Mouse (Mus musculus) heart, embryonic 10.5 days (tissue): Measurements from ENCODE around the gene Gpi1. TPM values are rescaled to one million over a fixed set of nuclear protein-coding genes. Genes with fewer than 3 reads are reported as not detected.
"Not testable (repeated sequence)": the region's sequence is repeated elsewhere in the genome, so short reads cannot be mapped to it uniquely, and the experiment has no call there.

Experiments used
- DNase-seq: peaks from one replicate; pipeline ENCODE4 v3.0.0-alpha.2; 2017; ENCODE audit warnings: low spot score
- H3K27ac ChIP-seq: fragments of 300-500 bp; sonication (generic); 2 replicates; pipeline ENCODE4 v1.5.1; 2016; ENCODE audit warnings: mild to moderate bottlenecking
- H3K27me3 ChIP-seq: fragments of 300-500 bp; sonication (generic); 2 replicates; pipeline ENCODE4 v1.6.1; 2016; ENCODE audit warnings: mild to moderate bottlenecking; ENCODE audit not compliant: poor library complexity, insufficient read depth, severe bottlenecking
- H3K36me3 ChIP-seq: fragments of 300-500 bp; sonication (generic); 2 replicates; pipeline ENCODE4 v1.6.1; 2016; ENCODE audit warnings: mild to moderate bottlenecking, moderate library complexity
- H3K4me1 ChIP-seq: fragments of 300-500 bp; sonication (generic); 2 replicates; pipeline ENCODE4 v1.6.1; 2016; ENCODE audit warnings: mild to moderate bottlenecking
- H3K4me3 ChIP-seq: fragments of 300-500 bp; sonication (generic); 2 replicates; pipeline ENCODE4 v1.5.1; 2016; ENCODE audit warnings: mild to moderate bottlenecking, moderate library complexity
- H3K9me3 ChIP-seq: fragments of 300-500 bp; sonication (generic); 2 replicates; pipeline ENCODE4 v1.6.1; 2016; ENCODE audit warnings: mild to moderate bottlenecking, moderate library complexity
- WGBS: fragments of 180-500 bp; shearing (Covaris S2); methylation state at CpG from one replicate; pipeline ENCODE4 v1.1.7; 2016; 5-methylcytosine and 5-hydroxymethylcytosine counted together
- polyA plus RNA-seq: library from polyadenylated mRNA; unstranded; fragments of >200 nt; fragmentation: Nextera tagmentation; extraction: Ambion mirVana; gene quantifications from 2 replicates; pipeline ENCODE4 v1.2.1, GENCODE M21; 2016

Gpi1 gene
- polyA plus RNA-seq, 1 experiment from 2014 or later: 650 TPM

DNA sequence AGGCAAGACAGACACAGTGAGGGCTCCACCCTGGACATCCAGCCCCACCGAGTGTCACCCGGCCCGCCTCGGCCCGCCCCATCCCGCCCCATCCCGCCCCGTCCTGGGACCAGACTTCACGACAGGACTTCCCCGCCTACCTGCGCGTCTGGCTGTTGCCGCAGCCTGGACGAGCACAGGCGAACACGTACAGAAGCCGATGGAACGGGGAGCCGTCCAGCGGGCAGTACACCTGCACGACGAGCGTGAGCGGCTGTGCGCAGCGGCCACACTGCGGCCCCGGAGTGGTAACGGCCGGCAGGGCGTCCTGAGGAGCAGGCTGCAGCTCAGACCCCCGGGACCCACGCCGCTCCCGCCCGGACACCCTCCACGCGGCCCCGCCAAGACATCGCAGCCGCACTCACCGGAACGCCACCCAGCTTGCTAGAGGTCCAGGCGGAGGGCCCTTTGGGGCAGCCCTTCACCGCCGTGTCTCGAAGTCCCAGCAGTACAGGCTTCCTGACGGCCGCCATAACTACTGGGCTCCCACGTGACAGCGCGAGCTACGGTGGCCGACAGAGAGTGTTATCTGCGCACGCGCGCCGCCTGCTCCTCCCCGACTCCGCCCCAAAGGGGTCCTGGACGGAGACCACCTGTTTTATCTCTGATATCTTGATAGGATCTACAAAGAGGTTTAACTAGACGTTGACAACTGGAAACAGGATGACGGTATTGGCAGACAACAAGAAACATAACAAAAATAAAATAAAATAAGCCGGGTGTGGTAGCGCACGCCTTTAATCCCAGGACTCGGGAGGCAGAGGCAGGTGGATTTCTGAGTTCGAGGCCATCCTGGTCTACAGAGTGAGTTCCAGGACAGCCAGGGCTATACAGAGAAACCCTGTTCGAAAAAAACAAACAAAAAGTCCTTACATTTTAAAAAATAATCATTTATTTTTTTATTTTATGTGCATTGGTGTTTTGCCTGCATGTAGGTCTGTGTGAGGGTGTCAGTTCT, 33.7 kb downstream of the Gpi1 start, which contains the start of gene Pdcd2l:
Gene Pdcd2l, minus strand, starts transcription at position 530 of the 997 bp plus-strand sequence.
- H3K9me3 ChIP-seq: no peaks in the 10 kb centered on the region
- no peaks in the 10 kb centered on the region for H3K27me3 ChIP-seq
- peak within 1 kb of the TSS; percentile 89 for H3K4me3 ChIP-seq
- peak within 1 kb of the TSS; percentile 92 for H3K27ac ChIP-seq
- DNase-seq: peak; percentile 94
- H3K4me1 ChIP-seq: peaks cover 2% of the 10 kb centered on the region; the same call in 1 of the 2 replicates
- H3K36me3 ChIP-seq: peaks cover 37% of the 10 kb centered on the region
- WGBS: 3% methylated on average over 70 of the region's 70 CpGs

DNA sequence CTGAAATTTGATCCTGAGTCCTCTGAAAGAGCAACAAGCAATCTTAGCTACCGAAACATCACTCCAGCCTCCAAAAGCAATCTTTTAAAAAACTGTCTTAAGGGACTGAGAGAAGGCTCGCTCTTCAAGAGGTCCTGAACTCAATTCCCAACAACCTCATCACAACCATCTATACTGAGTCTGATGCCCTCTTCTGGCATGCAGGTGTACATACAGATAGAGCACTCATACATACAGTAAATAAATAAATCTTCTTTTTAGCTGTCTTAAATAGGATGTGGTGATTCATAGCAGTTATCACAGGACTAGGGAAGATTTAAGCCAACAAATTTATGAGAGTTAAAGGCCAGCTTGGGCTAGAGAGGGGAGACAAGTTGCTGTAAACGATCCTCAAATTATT, 34.5 kb downstream of the Gpi1 start:
- Histone ChIP-seq H3K27ac (0 out of 2 replicates have a peak overlapping the region, but pooled peaks have one; percentile 92), H3K36me3 (peaks cover 29% of the 10 kb centered on the region)
- 51% methylated on average over 3 of the region's 3 CpGs for whole genome bisulfite sequencing

DNA sequence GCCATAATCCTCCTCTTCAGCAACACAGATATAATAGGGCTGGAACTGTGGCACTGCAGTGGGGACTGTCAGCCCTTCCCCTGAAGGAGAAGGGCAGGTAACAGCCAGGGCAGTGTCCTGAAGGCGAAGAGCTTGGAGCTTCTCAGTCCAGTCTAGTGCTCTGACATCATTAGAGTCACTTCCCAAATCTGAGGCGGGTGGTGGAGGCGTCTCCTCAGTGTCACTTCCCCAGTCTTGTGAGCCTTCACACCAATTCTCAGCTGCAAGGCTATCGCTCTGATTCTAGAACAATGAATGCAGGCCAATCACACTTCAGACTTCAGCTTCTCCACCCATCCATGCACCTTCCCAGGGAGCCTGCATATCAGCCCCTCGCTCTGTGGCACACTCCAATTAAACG, 37.3 kb downstream of the Gpi1 start:
- Histone ChIP-seq H3K9me3 (no peaks in the 10 kb centered on the region), H3K36me3 (peaks cover 47% of the 10 kb centered on the region), H3K4me1 (peaks cover 2% of the 10 kb centered on the region; the same call in 1 of the 2 replicates), H3K4me3 (no peak overlapping the region), H3K27me3 (no peaks in the 10 kb centered on the region), H3K27ac (no peak overlapping the region)
- WGBS: 86% methylated on average over 6 of the region's 6 CpGs
- DNase-seq: no peak

More for the DNA sequence above, 34.5 kb downstream of the Gpi1 start:
- H3K27me3 ChIP-seq: no peaks in the 10 kb centered on the region
- no peak for DNase-seq
- peak overlapping the region; percentile 89 for H3K4me3 ChIP-seq
- H3K4me1 ChIP-seq: peaks cover 2% of the 10 kb centered on the region; the same call in 1 of the 2 replicates
- no peaks in the 10 kb centered on the region for H3K9me3 ChIP-seq

DNA sequence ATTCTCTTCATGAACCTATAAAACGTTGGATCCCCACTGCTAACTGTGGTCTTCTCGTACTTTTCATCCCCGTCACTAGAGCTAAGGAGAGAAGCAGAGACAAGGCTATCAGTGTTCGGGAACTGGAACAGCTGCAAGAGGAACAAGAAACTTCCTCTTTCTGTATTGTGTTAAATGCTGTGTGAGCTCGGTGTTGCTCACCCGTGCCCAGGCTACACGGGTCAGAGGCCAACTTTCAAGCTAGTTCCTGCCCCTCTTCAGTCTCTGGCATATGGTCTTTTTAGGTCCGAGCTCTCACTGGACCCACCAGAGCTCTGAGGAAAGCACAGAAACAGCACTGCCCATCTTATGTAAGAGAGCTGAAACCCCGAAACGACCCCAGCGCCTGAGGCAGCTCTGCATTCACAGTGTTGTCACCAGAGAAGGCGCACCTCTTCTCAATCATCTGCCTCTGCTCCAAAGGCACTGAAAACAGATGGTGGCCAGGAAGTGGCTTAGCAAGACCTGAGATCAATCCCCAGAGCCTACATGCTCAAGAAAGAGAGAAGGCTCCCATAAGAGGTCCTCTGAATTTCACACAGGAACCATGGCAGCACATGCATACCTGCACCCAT, 40.7 kb downstream of the Gpi1 start:
- no peak overlapping the region for H3K27ac ChIP-seq

DNA sequence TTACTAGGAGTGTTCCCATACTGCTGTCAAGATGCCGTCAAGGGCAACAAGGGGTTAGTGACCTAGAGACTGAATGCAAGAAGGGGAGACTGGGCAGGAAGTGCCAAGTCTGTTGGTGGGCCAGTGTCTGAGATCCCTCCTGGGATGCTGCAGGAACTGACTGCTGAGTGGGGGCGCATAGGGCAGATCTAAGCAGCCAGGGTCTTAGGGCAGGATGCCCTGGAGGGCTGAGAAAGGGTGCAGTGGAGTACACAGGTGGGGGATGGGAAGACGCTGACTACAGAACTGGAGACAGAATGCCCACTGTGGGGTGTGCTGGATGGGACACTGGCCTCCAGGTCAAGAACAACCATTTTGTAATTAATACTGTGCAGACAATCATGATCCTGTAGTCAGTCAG, 46.3 kb downstream of the Gpi1 start:
- peaks cover 56% of the 10 kb centered on the region for H3K36me3 ChIP-seq
- H3K27ac ChIP-seq: no peak overlapping the region
- H3K9me3 ChIP-seq: no peaks in the 10 kb centered on the region
- no peaks in the 10 kb centered on the region for H3K27me3 ChIP-seq
- no peak for DNase-seq
- no peak overlapping the region for H3K4me3 ChIP-seq
- WGBS: 80% methylated on average over 3 of the region's 3 CpGs
- H3K4me1 ChIP-seq: 0 out of 2 replicates have a peak, but pooled peaks cover 4% of the 10 kb centered on the region

More for the DNA sequence above, 40.7 kb downstream of the Gpi1 start:
- no peaks in the 10 kb centered on the region for H3K9me3 ChIP-seq
- H3K4me1 ChIP-seq: no peaks in the 10 kb centered on the region
- DNase-seq: no peak
- H3K27me3 ChIP-seq: no peaks in the 10 kb centered on the region
- H3K4me3 ChIP-seq: no peak overlapping the region
- H3K36me3 ChIP-seq: peaks cover 76% of the 10 kb centered on the region
- WGBS: 90% methylated on average over 12 of the region's 12 CpGs

DNA sequence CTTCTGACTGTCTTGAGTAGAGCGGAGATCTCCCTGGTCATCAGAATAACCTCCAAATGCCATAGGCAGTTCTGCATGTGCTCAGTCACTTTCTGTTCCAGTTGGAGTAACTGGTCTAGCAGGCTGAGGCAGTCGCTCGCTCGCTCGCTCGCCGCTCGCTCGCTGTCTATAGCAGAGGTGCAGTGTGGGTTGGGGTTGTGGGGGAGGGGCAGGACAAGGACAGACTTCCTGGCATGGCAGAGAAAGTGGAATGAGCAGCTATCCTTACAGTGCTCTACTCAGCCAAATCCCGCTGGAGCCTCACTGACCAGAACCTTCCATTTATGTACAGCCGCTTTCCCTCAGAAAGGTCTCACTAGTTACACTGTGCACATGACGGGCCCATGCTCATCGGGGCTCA, 46.8 kb downstream of the Gpi1 start:
- Histone ChIP-seq H3K4me1 (0 out of 2 replicates have a peak, but pooled peaks cover 4% of the 10 kb centered on the region), H3K9me3 (no peaks in the 10 kb centered on the region), H3K27me3 (no peaks in the 10 kb centered on the region), H3K4me3 (no peak overlapping the region), H3K36me3 (peaks cover 52% of the 10 kb centered on the region), H3K27ac (no peak overlapping the region)
- no peak for DNase-seq
- 85% methylated on average over 13 of the region's 13 CpGs for WGBS

DNA sequence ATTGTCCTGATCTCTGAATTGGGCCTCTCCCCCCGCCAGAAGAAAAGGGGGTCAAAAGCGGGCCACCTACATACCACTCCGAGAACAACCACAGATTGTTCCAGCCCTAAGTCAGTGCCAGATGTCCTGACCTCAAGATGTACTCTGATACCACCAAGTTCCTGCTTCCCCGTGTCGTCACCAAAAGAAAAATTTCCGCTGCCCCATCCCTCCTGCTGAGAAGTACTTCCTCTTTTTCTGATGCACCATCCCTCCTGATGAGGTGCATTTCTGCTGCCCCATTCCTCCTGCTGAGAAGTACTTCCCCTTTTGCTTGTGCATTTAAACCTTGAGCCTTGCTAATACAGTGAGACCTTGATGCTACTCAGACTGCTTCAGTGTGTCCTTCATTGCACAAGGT, 53.9 kb downstream of the Gpi1 start:
- WGBS: 84% methylated on average over 6 of the region's 6 CpGs

DNA sequence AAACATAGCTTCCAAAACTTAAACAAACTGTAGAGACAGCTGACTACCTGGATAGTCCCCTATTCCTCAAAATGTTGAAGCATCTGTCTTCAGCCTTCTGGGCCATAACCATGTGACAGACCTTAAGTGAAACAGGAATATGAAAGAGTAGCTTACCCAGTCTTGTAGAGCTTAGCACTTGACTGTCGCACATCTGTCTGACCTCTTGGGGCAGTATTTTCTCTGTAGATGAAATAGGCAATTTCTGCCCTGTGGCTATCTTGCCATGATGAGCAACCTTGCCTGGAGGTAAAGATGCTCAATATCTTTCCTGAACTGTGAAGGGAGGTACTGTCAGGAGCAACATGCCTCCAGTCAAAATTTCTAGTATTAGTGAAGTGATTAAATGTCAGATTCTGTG, 57.9 kb downstream of the Gpi1 start:
- H3K4me1 ChIP-seq: no peaks in the 10 kb centered on the region
- H3K27ac ChIP-seq: no peak overlapping the region
- H3K27me3 ChIP-seq: no peaks in the 10 kb centered on the region
- no peak overlapping the region for H3K4me3 ChIP-seq
- H3K36me3 ChIP-seq: no peaks in the 10 kb centered on the region
- no peaks in the 10 kb centered on the region for H3K9me3 ChIP-seq
- DNase-seq: no peak
- 64% methylated on average over 1 of the region's 1 CpGs for WGBS

More for the DNA sequence above, 53.9 kb downstream of the Gpi1 start:
- not testable (repeated sequence) for DNase-seq, H3K9me3 ChIP-seq, H3K4me3 ChIP-seq, H3K4me1 ChIP-seq, H3K27ac ChIP-seq, H3K36me3 ChIP-seq, H3K27me3 ChIP-seq

DNA sequence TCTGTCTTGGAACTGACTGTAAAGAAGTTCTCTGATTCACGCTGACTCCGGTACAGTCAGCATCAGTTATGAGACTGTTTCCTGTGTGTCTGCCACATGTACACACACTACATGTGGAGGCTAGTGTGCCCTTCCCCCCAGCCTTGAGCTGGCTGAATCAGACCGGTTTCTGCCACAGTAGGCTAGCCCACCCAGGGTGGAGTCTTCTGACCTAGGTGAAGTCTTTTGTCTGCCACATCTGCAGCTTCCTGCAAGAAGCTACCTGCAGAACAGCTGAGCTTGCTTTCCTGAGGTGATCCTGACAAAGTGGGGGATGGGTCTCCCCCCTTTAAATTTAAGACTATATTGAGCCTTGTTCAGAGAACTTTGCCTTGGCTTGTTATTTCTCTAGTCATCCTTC, 60.7 kb downstream of the Gpi1 start, which contains the start of gene Uba2:
Gene Uba2, minus strand, starts transcription at position 146 of the 400 bp plus-strand sequence.
- H3K27ac ChIP-seq: peak within 1 kb of the TSS; percentile 98
- H3K27me3 ChIP-seq: no peaks in the 10 kb centered on the region
- peaks cover 8% of the 10 kb centered on the region; the same call in 1 of the 2 replicates for H3K4me1 ChIP-seq
- no peaks in the 10 kb centered on the region for H3K9me3 ChIP-seq
- 81% methylated on average over 3 of the region's 3 CpGs for WGBS
- DNase-seq: no peak
- H3K4me3 ChIP-seq: peak within 1 kb of the TSS; percentile 84
- H3K36me3 ChIP-seq: peaks cover 18% of the 10 kb centered on the region

DNA sequence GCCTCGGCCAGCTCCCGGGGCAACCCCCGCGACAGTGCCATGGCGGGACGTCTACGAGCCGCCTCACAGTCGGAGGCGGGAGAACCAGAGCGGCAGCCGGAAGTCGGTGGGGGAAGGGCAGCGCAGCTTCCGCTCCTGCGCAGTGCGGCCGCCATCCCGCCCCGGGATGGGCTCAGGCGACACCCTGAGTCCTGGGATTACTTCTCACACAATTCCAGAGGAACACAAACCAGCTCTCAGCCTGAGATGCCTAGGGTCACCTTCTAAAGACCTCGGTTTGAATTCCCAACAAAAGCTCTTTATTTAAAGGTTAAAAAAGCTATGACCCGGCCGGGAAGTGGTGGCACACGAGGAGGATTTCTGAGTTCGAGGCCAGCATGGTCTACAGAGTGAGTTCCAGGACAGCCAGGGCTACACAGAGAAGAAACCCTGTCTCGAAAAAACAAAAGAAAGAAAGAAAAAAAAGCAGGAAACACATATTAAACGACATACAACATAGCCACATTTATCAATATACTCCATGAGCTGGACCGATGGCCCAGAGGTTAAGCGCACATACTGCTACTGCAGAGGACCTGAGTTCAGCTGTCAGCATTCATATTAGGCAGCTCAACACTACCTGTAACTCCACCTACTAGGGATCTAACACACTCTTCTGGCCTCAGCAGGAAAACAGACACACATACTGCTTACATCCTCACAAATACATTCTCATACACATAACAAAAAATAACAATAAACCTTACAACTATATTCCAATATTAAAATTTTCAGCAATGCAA, 61.5 kb downstream of the Gpi1 start:
- peak overlapping the region; percentile 98 for H3K27ac ChIP-seq
- 10% methylated on average over 30 of the region's 30 CpGs for WGBS
- no peaks in the 10 kb centered on the region for H3K27me3 ChIP-seq
- DNase-seq: peak; percentile 95
- peaks cover 8% of the 10 kb centered on the region; the same call in 1 of the 2 replicates for H3K4me1 ChIP-seq
- no peaks in the 10 kb centered on the region for H3K9me3 ChIP-seq
- H3K36me3 ChIP-seq: peaks cover 24% of the 10 kb centered on the region
- peak overlapping the region; percentile 84 for H3K4me3 ChIP-seq

DNA sequence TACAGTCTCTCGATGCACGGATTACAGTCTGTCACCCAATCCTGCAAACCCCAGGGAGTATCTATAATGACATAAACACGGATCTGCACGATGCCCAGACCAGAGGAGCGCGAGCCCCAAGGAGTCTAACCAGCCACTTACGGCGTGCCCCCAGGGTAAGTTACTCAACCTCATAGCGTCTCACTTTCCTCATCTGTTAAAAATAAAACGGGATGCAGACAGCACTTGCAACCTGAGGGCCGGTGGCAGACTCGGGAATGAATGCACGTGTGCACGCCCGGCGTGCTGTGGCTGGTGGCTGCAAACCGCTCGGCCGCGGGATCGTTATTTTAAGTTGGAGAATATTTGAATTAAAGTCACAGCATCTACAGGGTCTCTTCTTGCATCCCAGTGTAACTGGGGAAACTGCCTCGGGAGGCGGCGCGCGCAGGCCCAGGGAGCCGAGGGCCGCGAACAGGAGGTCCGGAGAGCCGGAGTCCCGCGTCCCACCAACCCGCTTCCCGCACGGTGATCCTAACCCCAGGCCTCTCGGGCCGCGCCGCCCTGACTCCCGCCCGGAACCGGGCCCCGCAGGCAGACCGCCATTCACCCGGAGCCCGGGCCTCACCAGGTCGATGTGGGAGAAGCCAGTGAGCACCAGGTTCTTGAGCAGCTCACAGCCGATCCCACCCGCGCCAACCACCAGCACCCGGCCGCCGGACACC, 62.2 kb downstream of the Gpi1 start:
- peaks cover 8% of the 10 kb centered on the region; the same call in 1 of the 2 replicates for H3K4me1 ChIP-seq
- peak overlapping the region; percentile 98 for H3K27ac ChIP-seq
- H3K4me3 ChIP-seq: peak overlapping the region; percentile 84
- DNase-seq: no peak
- no peaks in the 10 kb centered on the region for H3K9me3 ChIP-seq
- H3K36me3 ChIP-seq: peaks cover 32% of the 10 kb centered on the region
- WGBS: under 1% methylated on average over 54 of the region's 54 CpGs
- no peaks in the 10 kb centered on the region for H3K27me3 ChIP-seq

DNA sequence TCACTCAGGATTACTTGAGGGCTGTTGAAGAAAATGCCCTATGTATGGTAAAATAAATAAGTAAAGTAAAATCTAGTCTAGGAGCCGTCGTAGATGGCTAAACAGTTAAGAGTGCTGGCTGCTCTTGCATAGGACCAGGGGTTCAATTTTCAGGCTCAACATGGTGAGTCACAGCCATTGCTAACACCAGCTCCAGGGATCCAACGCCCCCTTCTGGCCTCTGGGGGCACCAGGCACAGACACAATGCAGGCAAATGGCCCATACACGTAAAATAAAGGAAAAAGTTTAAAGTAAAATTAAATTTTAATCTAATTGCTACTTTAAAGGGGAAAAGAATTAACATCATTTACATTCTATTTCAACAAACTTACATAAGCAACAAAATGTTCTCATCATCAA, 63.3 kb downstream of the Gpi1 start:
- WGBS: 54% methylated on average over 4 of the region's 4 CpGs
- H3K9me3 ChIP-seq: no peaks in the 10 kb centered on the region
- peak overlapping the region; percentile 84; the same call in 1 of the 2 replicates for H3K4me3 ChIP-seq
- DNase-seq: no peak
- no peak overlapping the region for H3K27ac ChIP-seq
- no peaks in the 10 kb centered on the region for H3K27me3 ChIP-seq
- H3K4me1 ChIP-seq: peaks cover 8% of the 10 kb centered on the region; the same call in 1 of the 2 replicates
- H3K36me3 ChIP-seq: peaks cover 42% of the 10 kb centered on the region
